Mouse (Mus musculus) skeletal muscle tissue, adult 2 months (tissue): ENCODE measurements around the gene Avl9.

Experiments
- DNase-seq: peaks from one replicate; pipeline ENCODE4 v3.0.0-alpha.2; 2012; ENCODE audit warnings: low read depth, low spot score

Gene Avl9

GRCm38 (mm10) chr6:56714574-56715269 lies at the start of gene Avl9:
Avl9 (plus strand) TSS chr6:56714899.
- DNase-seq: peak; percentile 96

- DNase-seq: no peak
Measured at GRCm38 (mm10) chr6:56688238-56688637, 26.5 kb upstream of the Avl9 start.

GRCm38 (mm10) chr6:56691205-56691604 lies 23.5 kb upstream of the Avl9 start:
- DNase-seq: peak; percentile 21

GRCm38 (mm10) chr6:56692445-56692844 lies 22.3 kb upstream of the Avl9 start:
- DNase-seq: no peak

GRCm38 (mm10) chr6:56703931-56704900 lies 10.5 kb upstream of the Avl9 start, which contains the start of gene Lsm5:
Lsm5 (minus strand) TSS chr6:56704710.
- peak; percentile 83 for DNase-seq

- DNase-seq: no peak
Measured at GRCm38 (mm10) chr6:56714186-56714573, 519 bp upstream of the Avl9 start.

GRCm38 (mm10) chr6:56715270-56715666 lies 569 bp downstream of the Avl9 start:
- no peak for DNase-seq

- DNase-seq: no peak
Measured at GRCm38 (mm10) chr6:56719071-56719470, 4.4 kb downstream of the Avl9 start.

- DNase-seq: no peak
Measured at GRCm38 (mm10) chr6:56720877-56721276, 6.2 kb downstream of the Avl9 start.

GRCm38 (mm10) chr6:56732545-56732944 lies 17.8 kb downstream of the Avl9 start:
- no peak for DNase-seq

GRCm38 (mm10) chr6:56745950-56746543 lies 31.3 kb downstream of the Avl9 start:
- DNase-seq: no peak

- DNase-seq: no peak
Measured at GRCm38 (mm10) chr6:56753719-56754118, 39.0 kb downstream of the Avl9 start.

- no peak for DNase-seq
Measured at GRCm38 (mm10) chr6:56756117-56756516, 41.4 kb downstream of the Avl9 start.

GRCm38 (mm10) chr6:56759324-56759723 lies 44.6 kb downstream of the Avl9 start:
- no peak for DNase-seq

GRCm38 (mm10) chr6:56765265-56765664 lies 50.6 kb downstream of the Avl9 start:
- no peak for DNase-seq

- DNase-seq: no peak
Measured at GRCm38 (mm10) chr6:56765696-56766095, 51.0 kb downstream of the Avl9 start.

GRCm38 (mm10) chr6:56775816-56776215 lies 61.1 kb downstream of the Avl9 start:
- DNase-seq: no peak

- DNase-seq: no peak
Measured at GRCm38 (mm10) chr6:56779636-56780035, 64.9 kb downstream of the Avl9 start.

GRCm38 (mm10) chr6:56783561-56784272 lies 69.0 kb downstream of the Avl9 start:
- DNase-seq: no peak

GRCm38 (mm10) chr6:56785068-56785467 lies 70.4 kb downstream of the Avl9 start:
- DNase-seq: no peak

GRCm38 (mm10) chr6:56787668-56788067 lies 73.0 kb downstream of the Avl9 start:
- no peak for DNase-seq

- no peak for DNase-seq
Measured at GRCm38 (mm10) chr6:56789336-56789735, 74.6 kb downstream of the Avl9 start.
